Mouse (Mus musculus) cerebral cortex, adult 2 months (tissue): ENCODE data around the gene Ankrd11.

Experiments
- WGBS: fragments of 180-500 bp; shearing (Covaris S2); methylation state at CpG from one replicate; pipeline ENCODE4 v1.1.7; 2018; 5-methylcytosine and 5-hydroxymethylcytosine counted together

Ankrd11 gene

GRCm38 (mm10) chr8:123040110-123040650 lies 1.9 kb downstream of the Ankrd11 start:
- 6% methylated on average over 4 of the region's 4 CpGs for WGBS

- 23% methylated on average over 11 of the region's 11 CpGs for WGBS
Observed at GRCm38 (mm10) chr8:123039376-123040109, 2.5 kb downstream of the Ankrd11 start.

GRCm38 (mm10) chr8:123038351-123038750 lies 3.7 kb downstream of the Ankrd11 start:
- 34% methylated on average over 2 of the region's 2 CpGs for WGBS

- 78% methylated on average over 11 of the region's 11 CpGs for WGBS
Observed at GRCm38 (mm10) chr8:123037487-123037886, 4.6 kb downstream of the Ankrd11 start.

GRCm38 (mm10) chr8:123036956-123037355 lies 5.1 kb downstream of the Ankrd11 start:
- 28% methylated on average over 3 of the region's 3 CpGs for WGBS

GRCm38 (mm10) chr8:123034171-123034570 lies 7.9 kb downstream of the Ankrd11 start:
- WGBS: 56% methylated on average over 6 of the region's 6 CpGs

GRCm38 (mm10) chr8:123031321-123031978 lies 10.6 kb downstream of the Ankrd11 start:
- 70% methylated on average over 7 of the region's 7 CpGs for WGBS

GRCm38 (mm10) chr8:123030091-123030490 lies 12.0 kb downstream of the Ankrd11 start:
- 52% methylated on average over 5 of the region's 5 CpGs for WGBS

GRCm38 (mm10) chr8:123027786-123028185 lies 14.3 kb downstream of the Ankrd11 start:
- 65% methylated on average over 8 of the region's 8 CpGs for WGBS

GRCm38 (mm10) chr8:123025951-123026351 lies 16.1 kb downstream of the Ankrd11 start:
- WGBS: 66% methylated on average over 3 of the region's 3 CpGs

GRCm38 (mm10) chr8:123024226-123024625 lies 17.9 kb downstream of the Ankrd11 start:
- 98% methylated on average over 2 of the region's 2 CpGs for WGBS

- WGBS: 68% methylated on average over 3 of the region's 3 CpGs
Observed at GRCm38 (mm10) chr8:123022727-123023126, 19.4 kb downstream of the Ankrd11 start.

GRCm38 (mm10) chr8:123021259-123021658 lies 20.8 kb downstream of the Ankrd11 start:
- WGBS: 69% methylated on average over 1 of the region's 1 CpGs

GRCm38 (mm10) chr8:123020859-123021258 lies 21.2 kb downstream of the Ankrd11 start:
- 56% methylated on average over 2 of the region's 2 CpGs for WGBS

- 54% methylated on average over 2 of the region's 2 CpGs for WGBS
Observed at GRCm38 (mm10) chr8:123020084-123020483, 22.0 kb downstream of the Ankrd11 start.

- 47% methylated on average over 4 of the region's 4 CpGs for WGBS
Observed at GRCm38 (mm10) chr8:123018484-123019164, 23.5 kb downstream of the Ankrd11 start.

- 89% methylated on average over 4 of the region's 4 CpGs for WGBS
Observed at GRCm38 (mm10) chr8:123017143-123017542, 24.9 kb downstream of the Ankrd11 start.

GRCm38 (mm10) chr8:123015074-123015473 lies 27.0 kb downstream of the Ankrd11 start:
- WGBS: 15% methylated on average over 3 of the region's 3 CpGs

- 29% methylated on average over 7 of the region's 7 CpGs for WGBS
Observed at GRCm38 (mm10) chr8:123014429-123014828, 27.6 kb downstream of the Ankrd11 start.

- 53% methylated on average over 5 of the region's 5 CpGs for WGBS
Observed at GRCm38 (mm10) chr8:123005805-123006204, 36.3 kb downstream of the Ankrd11 start.

GRCm38 (mm10) chr8:123005328-123005727 lies 36.7 kb downstream of the Ankrd11 start:
- WGBS: 47% methylated on average over 3 of the region's 3 CpGs
